Mouse (Mus musculus): Measurements from ENCODE around the gene Itga6. TPM values are rescaled to one million over a fixed set of nuclear protein-coding genes. Genes with fewer than 3 reads are reported as not detected.
"Not testable (repeated sequence)": the region's sequence is repeated elsewhere in the genome, so short reads cannot be mapped to it uniquely, and the experiment has no call there.

The Itga6 gene
- total and polyA plus RNA-seq, 2 experiments: 2.4 to 5.1 TPM

DNA sequence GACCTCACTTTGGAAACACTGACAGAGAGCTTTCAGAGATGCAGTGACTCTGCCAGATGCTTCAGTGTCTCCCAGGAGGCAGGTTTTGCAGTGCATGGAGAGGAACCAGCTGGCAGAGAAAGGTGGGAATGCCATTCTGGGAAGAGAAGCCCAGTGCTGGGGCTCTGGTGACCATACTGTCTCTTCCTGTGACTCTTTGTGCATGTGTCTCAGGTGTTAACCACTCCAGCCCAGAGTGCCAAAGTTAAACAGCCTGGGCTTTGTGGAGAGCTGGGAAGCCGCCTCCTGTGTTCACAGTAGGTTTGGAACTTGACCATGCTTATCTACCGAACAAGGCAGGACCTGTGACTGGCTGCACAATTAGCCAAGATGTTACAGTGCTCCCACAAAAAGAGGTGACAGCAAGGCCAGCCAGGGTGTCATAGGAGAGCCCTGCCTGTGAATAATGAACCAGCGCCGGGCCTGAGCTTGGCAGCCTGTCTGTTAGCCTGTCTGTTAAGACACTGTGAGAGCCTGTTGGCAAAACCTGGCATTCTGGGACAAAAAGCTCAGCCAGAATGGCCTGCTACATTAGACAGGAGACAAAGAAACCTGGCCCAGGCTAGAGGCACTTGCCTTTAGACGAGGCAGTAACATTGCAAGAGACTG is 25.9 kb upstream of the Itga6 start:
- Histone ChIP-seq H3K79me2 (ENCODE audit: control insufficient read depth, insufficient read depth, low read length) (no peaks in the 10 kb centered on the region), H3K27ac (replicated peaks; ENCODE audit: insufficient read depth, low read depth, low read length) (no peak overlapping the region), H3K9ac (ENCODE audit: low read depth, low read length) (no peak overlapping the region), H3K4me3 (ENCODE audit: insufficient read depth, low read depth, low read length) (no peak overlapping the region), H3K36me3 (ENCODE audit: control insufficient read depth, insufficient read depth, low read length) (no peaks in the 10 kb centered on the region), H3K4me1 (ENCODE audit: control insufficient read depth, insufficient read depth, low read length) (0 out of 2 replicates have a peak, but pooled peaks cover 3% of the 10 kb centered on the region), H3K27me3 (ENCODE audit: control insufficient read depth, insufficient read depth, low read length) (no peaks in the 10 kb centered on the region)
- WGBS: 42% methylated on average over 5 of the region's 5 CpGs
- TF ChIP-seq POLR2A (IDR thresholded peaks at IDR 0.05; ENCODE audit: extremely low read depth, insufficient read depth, low read length) (no peak), CTCF (IDR thresholded peaks at IDR 0.05; ENCODE audit: low read depth, low read length) (no peak)
- DNase-seq (ENCODE audit: extremely low read depth, low read depth, low spot score): peak; percentile 91

DNA sequence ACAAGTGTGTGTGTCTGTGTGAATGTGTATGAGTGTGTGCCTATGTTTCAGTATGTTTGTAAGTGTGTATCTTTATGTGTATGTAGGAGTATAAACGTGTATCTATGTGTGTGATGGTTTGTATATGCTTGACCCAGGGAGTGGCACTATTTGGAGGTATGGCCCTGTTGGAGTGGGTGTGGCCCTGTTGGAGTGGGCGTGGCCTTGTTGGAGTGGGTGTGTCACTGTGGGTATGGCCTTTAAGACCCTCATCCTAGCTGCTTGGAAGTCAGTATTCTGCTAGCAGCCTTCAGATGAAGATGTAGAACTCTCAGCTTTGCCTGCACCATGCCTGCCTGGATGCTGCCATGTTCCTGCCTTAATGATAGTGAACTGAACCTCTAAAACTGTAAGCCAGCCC is 24.9 kb upstream of the Itga6 start:
- H3K9ac ChIP-seq (ENCODE audit: low read depth, low read length); DNase-seq (ENCODE audit: extremely low read depth, low read depth, low spot score); H3K27me3 ChIP-seq (ENCODE audit: control insufficient read depth, insufficient read depth, low read length); H3K4me3 ChIP-seq (ENCODE audit: insufficient read depth, low read depth, low read length); H3K27ac ChIP-seq (replicated peaks; ENCODE audit: insufficient read depth, low read depth, low read length); H3K36me3 ChIP-seq (ENCODE audit: control insufficient read depth, insufficient read depth, low read length); H3K79me2 ChIP-seq (ENCODE audit: control insufficient read depth, insufficient read depth, low read length); H3K4me1 ChIP-seq (ENCODE audit: control insufficient read depth, insufficient read depth, low read length): not testable (repeated sequence)
- 61% methylated on average over 2 of the region's 2 CpGs for WGBS

DNA sequence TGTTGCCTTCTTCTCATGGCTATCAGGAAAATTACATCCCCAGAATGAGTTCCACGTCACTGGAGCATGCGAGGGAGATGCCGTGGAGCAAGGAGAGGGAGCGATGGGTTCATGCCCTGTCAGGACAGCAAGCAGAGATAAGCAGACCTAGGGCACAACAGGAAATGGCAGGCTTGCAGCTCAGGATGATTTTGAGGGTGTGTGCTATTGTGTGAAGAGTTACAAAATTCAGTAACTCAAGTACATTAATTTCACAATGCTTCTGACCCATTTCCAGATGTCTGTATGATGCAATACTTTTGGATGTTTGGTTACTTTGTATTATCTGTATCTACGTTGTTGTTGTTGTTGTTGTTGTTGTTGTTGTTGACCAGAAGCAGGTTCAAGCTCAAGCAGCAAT is 22.5 kb upstream of the Itga6 start:
- WGBS: 56% methylated on average over 5 of the region's 5 CpGs
- peak; percentile 56 for DNase-seq (ENCODE audit: extremely low read depth, low read depth, low spot score)
- H3K27me3 ChIP-seq (ENCODE audit: control insufficient read depth, insufficient read depth, low read length): no peaks in the 10 kb centered on the region
- H3K4me3 ChIP-seq (ENCODE audit: insufficient read depth, low read depth, low read length): no peak overlapping the region
- no peak overlapping the region for H3K9ac ChIP-seq (ENCODE audit: low read depth, low read length)
- 0 out of 2 replicates have a peak, but pooled peaks cover 3% of the 10 kb centered on the region for H3K4me1 ChIP-seq (ENCODE audit: control insufficient read depth, insufficient read depth, low read length)
- H3K36me3 ChIP-seq (ENCODE audit: control insufficient read depth, insufficient read depth, low read length): no peaks in the 10 kb centered on the region
- H3K79me2 ChIP-seq (ENCODE audit: control insufficient read depth, insufficient read depth, low read length): no peaks in the 10 kb centered on the region
- TF ChIP-seq CTCF (IDR thresholded peaks at IDR 0.05; ENCODE audit: low read depth, low read length) (no peak), POLR2A (IDR thresholded peaks at IDR 0.05; ENCODE audit: extremely low read depth, insufficient read depth, low read length) (no peak)
- no peak overlapping the region for H3K27ac ChIP-seq (replicated peaks; ENCODE audit: insufficient read depth, low read depth, low read length)

DNA sequence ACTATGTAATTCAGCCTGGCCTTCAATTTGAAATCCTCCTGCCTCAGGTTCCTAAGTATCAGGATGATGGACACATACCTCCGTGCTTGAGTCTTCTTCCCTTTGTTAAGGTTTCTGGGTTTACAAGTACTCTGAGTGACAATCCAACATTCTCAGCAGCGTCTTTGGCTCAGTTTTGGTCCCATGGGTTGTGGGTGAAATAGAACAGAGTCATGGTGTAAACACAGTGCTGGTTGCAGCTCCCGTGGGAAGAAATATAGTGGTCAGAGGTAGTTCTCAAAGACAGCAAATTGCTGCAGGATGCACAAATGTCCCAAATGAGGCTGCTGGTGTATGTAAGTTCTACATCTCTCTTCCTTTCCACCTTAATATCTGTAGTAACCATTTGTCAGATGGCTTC is 21.8 kb upstream of the Itga6 start:
- TF ChIP-seq POLR2A (IDR thresholded peaks at IDR 0.05; ENCODE audit: extremely low read depth, insufficient read depth, low read length) (no peak), CTCF (IDR thresholded peaks at IDR 0.05; ENCODE audit: low read depth, low read length) (no peak)
- Histone ChIP-seq H3K4me1 (ENCODE audit: control insufficient read depth, insufficient read depth, low read length) (0 out of 2 replicates have a peak, but pooled peaks cover 3% of the 10 kb centered on the region), H3K9ac (ENCODE audit: low read depth, low read length) (no peak overlapping the region), H3K27ac (replicated peaks; ENCODE audit: insufficient read depth, low read depth, low read length) (no peak overlapping the region), H3K36me3 (ENCODE audit: control insufficient read depth, insufficient read depth, low read length) (no peaks in the 10 kb centered on the region), H3K27me3 (ENCODE audit: control insufficient read depth, insufficient read depth, low read length) (no peaks in the 10 kb centered on the region), H3K4me3 (ENCODE audit: insufficient read depth, low read depth, low read length) (no peak overlapping the region), H3K79me2 (ENCODE audit: control insufficient read depth, insufficient read depth, low read length) (no peaks in the 10 kb centered on the region)
- WGBS: 83% methylated on average over 3 of the region's 3 CpGs
- no peak for DNase-seq (ENCODE audit: extremely low read depth, low read depth, low spot score)

DNA sequence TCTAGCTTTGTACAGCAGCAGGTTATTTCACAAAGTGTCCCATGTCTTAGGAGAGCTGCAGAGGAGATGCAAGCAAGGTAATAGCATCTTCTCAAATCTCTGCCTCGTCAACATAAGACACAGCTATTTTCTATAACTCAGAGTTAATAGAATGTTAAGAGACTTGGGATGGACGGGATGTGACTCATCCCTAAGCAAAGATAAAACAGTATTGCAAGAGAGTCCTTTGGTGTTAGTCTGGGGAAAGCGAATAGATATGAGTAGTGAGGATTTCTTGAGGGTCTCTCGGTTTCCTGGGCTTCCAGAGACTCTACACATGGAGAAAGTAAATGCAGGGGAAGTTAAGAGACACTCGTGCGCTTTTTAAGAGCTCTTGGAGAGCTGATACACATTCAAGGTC is 21.4 kb upstream of the Itga6 start:
- no peak overlapping the region for H3K9ac ChIP-seq (ENCODE audit: low read depth, low read length)
- H3K4me1 ChIP-seq (ENCODE audit: control insufficient read depth, insufficient read depth, low read length): 0 out of 2 replicates have a peak, but pooled peaks cover 3% of the 10 kb centered on the region
- H3K79me2 ChIP-seq (ENCODE audit: control insufficient read depth, insufficient read depth, low read length): no peaks in the 10 kb centered on the region
- H3K27ac ChIP-seq (replicated peaks; ENCODE audit: insufficient read depth, low read depth, low read length): no peak overlapping the region
- H3K4me3 ChIP-seq (ENCODE audit: insufficient read depth, low read depth, low read length): no peak overlapping the region
- H3K36me3 ChIP-seq (ENCODE audit: control insufficient read depth, insufficient read depth, low read length): no peaks in the 10 kb centered on the region
- DNase-seq (ENCODE audit: extremely low read depth, low read depth, low spot score): no peak
- TF ChIP-seq POLR2A (IDR thresholded peaks at IDR 0.05; ENCODE audit: extremely low read depth, insufficient read depth, low read length): no peak
- no peak for TF ChIP-seq CTCF (IDR thresholded peaks at IDR 0.05; ENCODE audit: low read depth, low read length)
- 64% methylated on average over 6 of the region's 6 CpGs for WGBS
- H3K27me3 ChIP-seq (ENCODE audit: control insufficient read depth, insufficient read depth, low read length): no peaks in the 10 kb centered on the region

DNA sequence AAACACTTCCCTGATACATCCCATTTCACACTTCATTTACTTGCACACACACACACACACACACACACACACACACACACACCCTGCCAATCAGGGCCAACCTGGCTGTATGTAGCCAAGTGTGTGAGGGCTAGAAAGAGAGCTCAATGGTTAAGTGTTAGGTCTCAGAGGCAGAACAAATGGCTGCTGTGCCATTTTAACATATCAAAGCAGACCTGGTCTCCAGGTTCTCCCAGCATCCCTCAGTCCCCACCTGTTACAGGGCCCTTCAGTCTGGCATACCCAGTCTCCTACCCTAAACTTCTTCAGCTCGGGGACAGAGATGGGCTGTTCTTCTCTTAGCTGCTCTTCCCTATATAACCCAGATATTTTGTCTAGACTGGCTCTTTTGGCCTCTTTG is 20.0 kb upstream of the Itga6 start:
- WGBS: 81% methylated on average over 1 of the region's 1 CpGs
- H3K27me3 ChIP-seq (ENCODE audit: control insufficient read depth, insufficient read depth, low read length): no peaks in the 10 kb centered on the region
- no peak overlapping the region for H3K4me3 ChIP-seq (ENCODE audit: insufficient read depth, low read depth, low read length)
- H3K36me3 ChIP-seq (ENCODE audit: control insufficient read depth, insufficient read depth, low read length): no peaks in the 10 kb centered on the region
- no peak for TF ChIP-seq CTCF (IDR thresholded peaks at IDR 0.05; ENCODE audit: low read depth, low read length)
- H3K4me1 ChIP-seq (ENCODE audit: control insufficient read depth, insufficient read depth, low read length): 0 out of 2 replicates have a peak, but pooled peaks cover 3% of the 10 kb centered on the region
- no peak overlapping the region for H3K9ac ChIP-seq (ENCODE audit: low read depth, low read length)
- H3K79me2 ChIP-seq (ENCODE audit: control insufficient read depth, insufficient read depth, low read length): no peaks in the 10 kb centered on the region
- DNase-seq (ENCODE audit: extremely low read depth, low read depth, low spot score): no peak
- no peak overlapping the region for H3K27ac ChIP-seq (replicated peaks; ENCODE audit: insufficient read depth, low read depth, low read length)
